Mouse (Mus musculus) fat pad, adult 2 months (tissue): ENCODE data around the gene Clec3b.

Experiments used
- DNase-seq: peaks from one replicate; pipeline ENCODE4 v3.0.0-alpha.2; 2011; ENCODE audit warnings: low read depth, low spot score; ENCODE audit errors: extremely low read depth

The Clec3b gene

DNA sequence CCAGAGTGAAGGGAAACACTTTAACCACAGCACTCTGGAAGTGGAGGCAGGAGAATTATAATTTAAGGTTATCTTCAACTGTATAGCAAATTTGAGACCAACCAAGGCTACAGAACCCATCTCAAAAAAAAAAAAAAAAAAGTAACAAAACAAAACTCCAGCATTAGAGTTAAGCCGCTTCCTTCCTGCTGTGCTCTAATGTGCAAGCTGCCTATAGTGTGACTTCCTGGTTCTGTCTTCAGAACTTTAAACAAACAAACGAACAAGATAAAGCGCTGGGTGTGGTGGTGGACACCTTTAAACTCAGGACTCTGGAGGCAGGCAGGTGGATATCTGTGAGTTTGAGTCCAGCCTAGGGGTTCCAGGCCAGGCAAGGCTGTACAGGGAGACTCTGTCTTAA, 1.3 kb downstream of the Clec3b start:
- no peak for DNase-seq

DNA sequence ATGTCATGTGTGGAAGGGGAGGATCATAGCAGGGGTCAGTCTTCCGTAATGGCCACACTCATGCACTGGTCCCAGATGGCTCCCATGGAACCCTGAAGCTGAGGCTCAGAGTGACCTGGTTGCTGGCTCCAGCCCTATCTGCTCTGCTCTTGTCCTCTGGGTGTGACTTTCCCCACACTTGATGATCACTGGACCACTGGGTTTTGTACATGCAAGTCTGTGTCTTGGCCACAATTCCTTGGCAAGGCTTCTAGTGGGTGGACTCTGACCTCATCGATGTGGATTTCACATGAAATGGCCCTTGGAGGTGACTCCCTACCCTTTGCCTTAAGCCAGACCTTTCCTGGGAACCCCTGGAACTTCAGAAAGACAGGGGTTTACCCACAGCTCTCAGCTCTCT, 2.4 kb downstream of the Clec3b start:
- no peak for DNase-seq

GRCm38 (mm10) chr9:123156910-123157361, 6.2 kb downstream of the Clec3b start:
- no peak for DNase-seq

GRCm38 (mm10) chr9:123157699-123158098, 7.0 kb downstream of the Clec3b start:
- no peak for DNase-seq

GRCm38 (mm10) chr9:123158125-123158836, 7.5 kb downstream of the Clec3b start:
- no peak for DNase-seq

DNA sequence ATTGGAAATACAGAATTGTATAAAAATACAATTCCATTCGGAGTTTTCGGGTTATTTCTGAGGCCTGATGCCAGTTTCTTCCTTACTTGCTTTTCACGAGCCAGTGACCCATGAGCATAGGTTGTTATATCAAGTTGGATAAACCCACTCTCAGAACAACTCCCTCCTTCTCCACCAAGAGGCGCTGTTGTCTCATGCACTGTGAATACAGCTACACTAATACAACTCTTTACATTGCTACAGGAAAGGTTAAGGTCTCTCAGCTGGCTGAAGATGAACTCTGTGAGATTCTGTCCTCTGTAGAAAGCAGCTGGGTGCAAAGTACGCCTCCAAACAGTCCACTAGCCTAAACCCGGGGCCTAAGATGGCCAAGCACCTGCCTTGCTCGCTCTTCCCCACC, 8.6 kb downstream of the Clec3b start:
- no peak for DNase-seq

- no peak for DNase-seq
These were observed 11.0 kb downstream of the Clec3b start for GRCm38 (mm10) chr9:123161792-123162191.

GRCm38 (mm10) chr9:123162985-123163694, 12.4 kb downstream of the Clec3b start:
- no peak for DNase-seq

DNA sequence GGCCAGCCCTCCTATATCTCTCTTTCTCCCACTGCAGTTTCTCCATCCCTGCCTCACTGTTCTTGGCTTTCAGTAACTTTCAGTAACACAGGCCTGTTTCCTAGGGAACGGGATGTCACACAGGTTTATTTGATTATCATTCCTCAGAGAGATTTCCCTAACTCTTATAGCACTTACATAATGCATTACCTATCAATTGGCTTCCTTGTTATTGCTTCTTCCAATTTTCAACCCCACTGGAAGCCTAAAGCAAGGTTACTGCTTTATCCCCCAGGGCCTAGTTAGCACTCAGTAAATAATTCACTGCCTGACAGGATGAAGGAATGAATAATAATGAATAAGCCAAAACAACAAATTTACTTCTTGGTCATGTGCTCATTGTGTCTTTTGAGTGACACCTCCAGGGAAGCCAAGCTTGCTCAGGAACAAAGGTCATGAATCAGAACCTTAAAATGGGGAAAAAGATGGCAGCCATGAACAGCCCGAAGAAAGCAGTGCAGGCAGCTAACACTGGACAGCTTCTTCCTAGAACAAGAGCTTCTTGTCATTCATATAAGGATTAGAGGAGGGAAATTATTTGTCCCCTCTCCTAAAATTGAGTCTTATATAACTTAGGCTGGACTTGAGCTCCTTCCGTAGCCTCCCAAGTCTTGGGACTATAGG, 15.2 kb downstream of the Clec3b start:
- DNase-seq: no peak

DNA sequence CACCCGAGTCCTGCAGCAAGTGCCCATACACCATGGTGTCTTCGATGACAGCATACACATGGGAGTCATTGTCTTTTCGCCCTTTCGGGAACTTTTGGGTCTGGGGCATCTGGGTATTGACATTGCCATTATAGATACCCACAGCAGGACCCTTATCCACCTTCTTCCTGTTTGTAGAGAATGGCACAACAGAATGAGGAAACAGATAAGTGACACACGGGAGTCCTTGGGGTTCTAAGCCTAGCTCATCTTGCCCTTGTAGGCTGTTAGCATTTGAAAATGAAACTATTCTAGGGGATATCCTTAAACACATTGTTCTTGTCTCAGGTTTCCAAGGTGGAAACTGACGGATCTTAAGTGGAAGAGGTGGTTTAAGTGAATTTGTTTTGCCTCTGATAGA, 23.0 kb downstream of the Clec3b start:
- DNase-seq: no peak

- no peak for DNase-seq
These were observed 23.6 kb downstream of the Clec3b start for GRCm38 (mm10) chr9:123174356-123174755.

DNA sequence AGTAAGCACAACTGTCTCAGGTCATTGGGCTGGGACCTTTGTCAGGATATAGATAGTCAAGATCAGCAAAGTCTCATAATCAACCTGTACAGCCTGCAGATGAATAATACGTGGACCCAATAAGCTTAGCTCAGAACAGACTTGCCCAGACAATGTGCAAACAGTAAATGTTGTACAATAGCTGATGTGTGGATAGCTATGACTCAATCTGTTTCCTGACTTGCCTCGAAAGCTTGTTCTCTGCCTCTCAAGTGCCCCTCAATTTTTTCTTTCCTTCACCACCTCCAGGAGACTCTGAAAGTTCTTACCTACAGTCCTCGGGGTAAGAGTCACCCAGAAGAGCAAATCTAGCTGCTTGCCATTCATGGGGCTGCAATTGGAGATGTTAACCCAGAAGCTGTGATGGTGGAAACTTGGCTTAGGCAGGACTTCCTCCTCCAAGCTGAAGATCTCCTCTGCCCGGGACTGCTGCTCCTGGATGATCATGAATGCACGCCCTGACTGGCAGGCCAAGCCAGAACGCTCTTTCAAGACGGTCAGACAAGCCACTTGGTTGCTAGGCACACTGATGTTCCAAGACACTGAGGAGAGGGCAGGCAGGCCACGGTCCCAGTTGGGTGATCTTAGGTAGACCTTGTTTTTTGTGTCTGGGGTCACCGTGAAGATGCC, 26.8 kb downstream of the Clec3b start:
- no peak for DNase-seq

- no peak for DNase-seq
These were observed 29.3 kb downstream of the Clec3b start for GRCm38 (mm10) chr9:123180003-123180402.

GRCm38 (mm10) chr9:123183226-123183625, 32.5 kb downstream of the Clec3b start:
- no peak for DNase-seq

- DNase-seq: no peak
These were observed 34.8 kb downstream of the Clec3b start for GRCm38 (mm10) chr9:123185546-123185945.

DNA sequence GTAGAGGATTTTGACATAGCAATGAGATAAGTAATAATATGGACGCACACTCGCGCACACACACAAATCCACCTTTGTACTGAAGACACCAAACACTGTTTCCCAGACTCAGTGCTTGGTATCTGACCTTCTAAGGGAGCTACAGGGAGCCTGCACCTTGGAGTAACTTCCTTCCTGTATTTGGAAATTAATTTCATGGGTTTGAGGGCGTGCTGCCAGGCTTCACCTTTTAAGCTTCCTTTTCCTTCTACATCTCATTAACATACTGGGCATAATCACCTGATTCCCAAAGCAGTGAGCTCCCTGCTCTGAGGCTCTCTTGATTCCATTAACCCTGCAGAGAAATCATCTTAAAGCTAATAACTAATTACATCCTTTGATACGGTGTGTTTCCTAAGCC, 35.4 kb downstream of the Clec3b start:
- no peak for DNase-seq

DNA sequence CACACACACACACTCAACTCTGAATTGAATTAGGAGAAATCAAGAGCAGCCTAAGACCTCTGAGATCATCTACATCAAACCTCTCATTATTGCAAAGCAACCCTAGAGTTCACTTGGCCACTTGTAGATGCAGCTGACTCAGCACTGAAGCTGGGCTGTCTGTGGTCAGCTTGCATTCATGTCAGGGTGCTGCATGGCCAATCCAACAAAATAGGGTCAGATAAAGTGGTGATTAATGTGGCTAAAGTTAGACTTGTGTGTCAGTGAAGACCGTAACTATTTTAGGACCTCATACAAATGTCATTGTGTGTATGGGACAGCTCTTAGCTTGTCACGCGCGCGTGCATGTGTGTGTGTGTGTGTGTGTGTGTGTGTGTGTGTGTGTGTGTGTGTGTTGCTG, 36.8 kb downstream of the Clec3b start:
- no peak for DNase-seq

DNA sequence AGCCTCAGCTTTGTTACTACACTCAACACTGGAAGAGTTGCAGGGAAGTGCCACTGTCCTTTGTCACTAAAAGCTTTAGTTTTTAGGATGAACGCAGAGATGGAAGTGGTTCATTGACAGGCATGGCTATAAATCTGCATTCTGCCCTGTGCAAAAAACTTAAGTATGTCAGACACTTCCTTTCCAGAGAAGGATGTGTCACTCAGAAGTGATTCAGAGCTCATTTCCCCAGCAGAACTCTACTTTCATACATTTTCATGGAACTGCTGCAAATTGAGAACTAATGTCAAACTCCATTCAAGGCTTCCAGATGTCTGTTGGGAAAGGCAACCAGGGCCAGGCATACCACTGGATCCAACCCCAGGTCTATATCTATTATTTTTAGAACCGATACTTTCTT, 37.5 kb downstream of the Clec3b start:
- no peak for DNase-seq

DNA sequence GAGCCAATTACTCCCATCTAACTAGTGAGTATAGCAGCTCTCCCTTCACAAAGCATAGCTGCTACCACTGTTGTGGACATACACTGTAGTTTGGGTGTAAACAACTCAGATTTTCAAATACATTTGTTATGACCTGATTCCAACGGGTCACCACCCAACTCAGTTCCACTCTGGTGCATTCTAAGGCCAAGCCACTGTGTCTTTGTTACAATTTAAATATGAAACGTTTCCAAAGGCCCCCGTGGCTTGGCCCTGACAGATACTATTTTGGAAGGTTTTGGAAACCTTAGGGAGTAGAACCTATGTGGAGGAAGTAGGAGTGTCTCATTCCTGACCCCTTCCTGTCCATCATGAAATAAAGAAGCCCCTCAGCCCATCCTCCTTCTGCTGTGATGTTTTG, 49.4 kb downstream of the Clec3b start:
- no peak for DNase-seq

DNA sequence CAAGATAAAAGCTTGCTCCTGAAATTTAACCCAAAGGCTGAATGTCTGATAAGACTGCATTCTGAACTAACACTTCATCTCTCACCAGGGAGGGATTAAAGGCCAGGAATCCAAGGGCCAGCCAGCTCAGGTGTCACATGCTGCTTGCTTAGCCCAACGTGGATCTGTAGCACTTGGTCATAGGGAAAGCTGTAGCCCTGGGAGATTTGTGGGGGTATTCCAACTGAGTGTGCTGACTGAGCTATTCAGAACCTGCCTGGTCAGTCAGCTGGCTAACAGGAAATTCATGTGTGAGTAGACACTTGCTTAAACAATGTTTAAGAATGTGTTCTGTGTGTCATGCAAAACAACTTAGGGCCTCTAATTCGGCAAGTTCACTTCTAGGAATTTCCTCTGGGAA, 55.8 kb downstream of the Clec3b start:
- DNase-seq: no peak

DNA sequence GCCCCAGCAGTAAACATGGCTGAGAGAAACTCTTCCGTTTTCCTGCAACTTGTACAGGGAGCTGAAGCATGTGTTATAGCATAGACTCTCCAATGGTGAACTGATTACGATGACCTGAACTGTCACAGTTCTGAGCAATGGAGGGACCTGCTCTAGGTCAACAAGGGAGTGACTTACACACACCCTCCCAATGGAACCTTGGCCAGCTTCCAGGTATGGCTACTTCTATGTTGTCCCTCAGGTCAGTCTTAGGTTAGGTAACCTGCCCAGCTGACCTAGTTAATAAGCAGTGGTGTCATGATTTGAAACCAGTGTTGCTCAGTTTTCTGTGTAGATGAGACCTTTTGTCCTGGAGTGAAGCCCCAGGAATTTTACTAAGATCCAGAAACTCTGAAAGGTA, 56.2 kb downstream of the Clec3b start:
- no peak for DNase-seq
